Mouse (Mus musculus) spleen, adult 2 months (tissue): ENCODE data around the gene Tnrc18. TPM values are rescaled to one million over a fixed set of nuclear protein-coding genes. Genes with fewer than 3 reads are reported as not detected.

Source experiments
- DNase-seq, 2 experiments: peaks; one replicate each; pipeline versions ENCODE4 v3.0.0 to v3.0.0-alpha.2; 2012 to 2021; ENCODE audit warnings: low spot score in 2 of 2, low read depth in 1 of 2
- H3K27ac ChIP-seq: fragments of 200-500 bp; 2 replicates; pipeline ENCODE4 v1.5.1; 2012; ENCODE audit warnings: low read length, inconsistent platforms; ENCODE audit not compliant: insufficient read depth
- H3K27me3 ChIP-seq: fragments of 200-500 bp; 2 replicates; pipeline ENCODE4 v1.6.1; 2012; ENCODE audit warnings: mild to moderate bottlenecking, moderate library complexity, low read length, inconsistent platforms; ENCODE audit not compliant: control insufficient read depth, insufficient read depth
- H3K36me3 ChIP-seq: fragments of 200-500 bp; 2 replicates; pipeline ENCODE4 v1.6.1; 2012; ENCODE audit warnings: mild to moderate bottlenecking, low read length, inconsistent platforms; ENCODE audit not compliant: control insufficient read depth, insufficient read depth
- H3K4me1 ChIP-seq: fragments of 200-500 bp; 2 replicates; pipeline ENCODE4 v1.6.1; 2011; ENCODE audit warnings: inconsistent platforms; ENCODE audit not compliant: control insufficient read depth, insufficient read depth, insufficient read length
- H3K4me3 ChIP-seq: fragments of 200-500 bp; 2 replicates; pipeline ENCODE4 v1.5.1; 2011; ENCODE audit warnings: mild to moderate bottlenecking, inconsistent platforms; ENCODE audit not compliant: insufficient read depth, insufficient read length; ENCODE audit errors: extremely low read depth
- CTCF ChIP-seq: fragments of 200-500 bp; IDR thresholded peaks from 2 replicates; pipeline ENCODE4 v1.5.1; 2011; ENCODE audit warnings: mild to moderate bottlenecking, inconsistent platforms; ENCODE audit not compliant: insufficient read depth, insufficient read length, insufficient replicate concordance; ENCODE audit errors: extremely low read depth
- POLR2A ChIP-seq: fragments of 200-500 bp; IDR thresholded peaks from 2 replicates; pipeline ENCODE4 v1.6.1; 2011; ENCODE audit warnings: low read depth, low read length, inconsistent platforms
- WGBS: fragments of 180-500 bp; shearing (Covaris S2); methylation state at CpG from one replicate; pipeline ENCODE4 v1.1.7; 2018; 5-methylcytosine and 5-hydroxymethylcytosine counted together
- polyA plus RNA-seq: library from polyadenylated mRNA; depleted of rRNA; stranded (reverse); fragments of >200 nt; gene quantifications from 2 replicates; pipeline ENCODE4 v1.2.3, GENCODE M21; 2012

Tnrc18 gene
- polyA plus RNA-seq, 1 experiment: 37.3 TPM

DNA sequence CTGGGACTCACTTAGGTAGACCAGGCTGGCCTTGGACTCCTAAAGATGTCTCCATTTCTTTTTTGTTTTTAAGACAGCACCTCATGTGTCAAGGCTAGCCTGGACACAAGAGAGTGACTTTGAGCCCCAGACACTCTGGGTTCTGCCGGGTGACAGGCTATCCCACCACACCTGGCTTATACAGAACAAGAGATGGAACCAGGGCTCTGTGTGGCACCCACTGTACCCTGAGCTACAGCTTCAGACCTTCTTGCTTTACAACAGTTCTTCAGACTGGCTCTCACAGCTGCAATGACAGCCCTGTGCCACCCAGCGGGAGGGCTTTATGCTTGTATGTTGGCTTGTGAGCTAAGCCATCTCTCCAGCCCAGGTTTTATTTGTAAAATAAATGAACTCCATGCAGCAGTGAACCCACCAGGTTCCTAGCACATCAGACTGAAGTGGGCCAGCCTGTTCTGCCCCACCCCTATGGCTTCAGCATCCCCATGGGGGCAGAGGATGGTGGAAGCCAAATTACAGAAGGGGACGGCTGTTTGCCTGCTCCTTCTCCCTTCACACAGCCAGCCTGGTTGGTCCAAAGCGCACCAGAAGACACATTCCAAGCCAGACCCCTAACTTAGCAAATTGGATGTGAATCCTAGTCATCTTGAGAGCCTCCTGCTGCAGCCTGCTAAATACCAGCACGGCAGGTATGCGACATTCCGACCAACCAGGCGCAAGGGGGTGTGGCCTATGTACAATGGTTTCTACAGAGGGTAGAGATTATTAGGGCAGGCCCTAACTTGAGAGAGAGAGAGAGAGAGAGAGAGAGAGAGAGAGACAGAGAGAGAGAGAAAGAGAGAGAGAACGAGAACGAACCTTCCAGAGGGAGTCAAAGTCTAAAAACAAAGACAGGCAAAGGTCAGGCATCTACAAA is 48.9 kb downstream of the Tnrc18 start:
- H3K27me3 ChIP-seq: no peaks in the 10 kb centered on the region
- TF ChIP-seq CTCF (no peak), POLR2A (no peak)
- peaks cover 55% of the 10 kb centered on the region for H3K36me3 ChIP-seq
- no peak overlapping the region for H3K4me3 ChIP-seq
- DNase-seq: no peak
- no peak overlapping the region for H3K27ac ChIP-seq
- H3K4me1 ChIP-seq: no peaks in the 10 kb centered on the region
- WGBS: 83% methylated on average over 10 of the region's 10 CpGs

DNA sequence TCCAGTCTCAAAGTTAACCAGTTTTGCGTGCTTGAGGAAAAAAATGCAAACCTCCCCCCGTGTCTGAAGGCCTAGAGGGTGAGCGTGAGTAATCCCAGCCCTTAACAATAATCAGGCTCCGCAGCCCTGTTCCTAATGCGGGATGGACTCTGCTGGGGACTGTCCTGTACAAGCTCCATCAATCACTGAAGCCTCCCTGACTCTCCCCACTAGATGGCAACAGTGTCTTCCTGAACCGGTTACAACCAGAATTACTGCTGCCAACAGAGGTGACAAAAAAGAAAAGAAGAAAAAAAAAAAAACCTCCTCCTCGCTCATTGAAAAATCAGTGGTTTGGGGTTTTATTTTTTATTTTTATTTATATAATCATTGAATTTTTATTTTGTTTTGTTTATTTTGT is 49.5 kb downstream of the Tnrc18 start:
- TF ChIP-seq CTCF (peak; percentile 51; the same call in 1 of the 2 replicates), POLR2A (no peak)
- peaks cover 53% of the 10 kb centered on the region for H3K36me3 ChIP-seq
- H3K4me3 ChIP-seq: no peak overlapping the region
- DNase-seq: peak; percentile 40 to 58
- 49% methylated on average over 7 of the region's 7 CpGs for WGBS
- H3K27me3 ChIP-seq: no peaks in the 10 kb centered on the region
- H3K4me1 ChIP-seq: no peaks in the 10 kb centered on the region
- H3K27ac ChIP-seq: no peak overlapping the region

DNA sequence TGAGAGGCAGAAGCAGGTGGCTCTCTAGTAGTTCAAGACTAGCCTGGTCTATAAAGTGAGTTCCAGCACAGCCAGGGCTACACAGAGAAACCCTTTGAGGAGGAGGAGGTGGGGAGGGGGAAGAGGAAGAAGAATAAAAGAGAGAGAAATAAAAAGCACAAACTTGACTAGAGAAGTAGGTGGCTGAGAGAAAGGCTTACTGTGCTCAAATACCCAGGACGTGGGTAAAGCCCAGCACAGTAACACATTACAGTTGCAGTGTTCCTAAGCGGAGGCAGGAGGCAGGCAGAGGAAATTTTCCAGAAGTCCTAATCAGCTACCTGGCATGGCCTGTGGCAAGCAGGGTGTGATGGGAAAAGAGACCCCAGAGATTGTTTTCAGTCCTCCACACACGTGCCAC is 50.8 kb downstream of the Tnrc18 start:
- H3K4me1 ChIP-seq: no peaks in the 10 kb centered on the region
- no peak overlapping the region for H3K4me3 ChIP-seq
- no peaks in the 10 kb centered on the region for H3K27me3 ChIP-seq
- H3K36me3 ChIP-seq: peaks cover 50% of the 10 kb centered on the region
- 95% methylated on average over 3 of the region's 3 CpGs for WGBS
- TF ChIP-seq CTCF (no peak), POLR2A (no peak)
- H3K27ac ChIP-seq: no peak overlapping the region
- DNase-seq: no peak

DNA sequence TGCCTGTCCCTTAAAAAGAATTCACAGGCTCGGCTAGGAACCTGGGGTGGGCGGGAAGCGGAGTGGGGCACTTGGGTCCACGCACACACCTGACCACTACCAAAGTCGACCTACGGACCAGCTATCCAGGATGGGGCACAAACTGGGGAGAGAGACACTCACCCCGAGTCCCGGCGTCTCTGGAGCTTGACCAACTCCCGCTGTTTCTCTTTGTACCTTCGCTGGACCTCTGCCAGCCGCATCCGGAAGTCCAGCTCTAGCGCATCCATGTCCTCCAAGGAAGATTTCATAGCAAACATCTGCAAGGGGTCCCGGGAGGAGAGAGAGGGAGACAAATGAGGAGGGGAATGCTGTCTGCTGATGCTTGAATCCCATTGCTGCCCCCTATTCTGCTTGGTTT is 52.6 kb downstream of the Tnrc18 start:
- no peaks in the 10 kb centered on the region for H3K4me1 ChIP-seq
- no peak overlapping the region for H3K4me3 ChIP-seq
- no peak for DNase-seq
- peaks cover 43% of the 10 kb centered on the region for H3K36me3 ChIP-seq
- TF ChIP-seq CTCF (no peak), POLR2A (no peak)
- no peak overlapping the region for H3K27ac ChIP-seq
- WGBS: 94% methylated on average over 15 of the region's 15 CpGs
- no peaks in the 10 kb centered on the region for H3K27me3 ChIP-seq

DNA sequence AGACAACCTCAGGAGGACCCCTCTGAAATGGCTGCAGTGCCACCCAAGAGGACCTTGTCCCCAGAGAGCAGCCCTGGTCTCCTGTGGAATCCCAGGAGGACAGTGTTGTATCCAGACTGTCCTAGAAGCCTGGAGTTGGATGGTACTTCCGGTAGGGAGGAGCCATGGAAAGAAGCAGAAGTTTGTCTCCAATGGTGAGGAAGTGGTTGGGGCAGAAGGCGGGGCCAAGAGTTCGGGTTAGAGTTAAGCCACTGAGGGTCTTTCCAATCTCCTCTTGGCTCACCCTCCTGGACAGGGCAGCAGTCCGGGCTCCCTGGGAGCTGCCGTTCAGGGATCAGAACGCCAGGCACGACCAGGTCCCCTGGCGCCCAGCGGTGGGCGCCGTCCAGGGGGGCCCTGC is 53.2 kb downstream of the Tnrc18 start:
- H3K4me3 ChIP-seq: no peak overlapping the region
- no peaks in the 10 kb centered on the region for H3K27me3 ChIP-seq
- 81% methylated on average over 11 of the region's 11 CpGs for WGBS
- H3K27ac ChIP-seq: no peak overlapping the region
- TF ChIP-seq POLR2A (no peak), CTCF (no peak)
- H3K36me3 ChIP-seq: peaks cover 45% of the 10 kb centered on the region
- H3K4me1 ChIP-seq: no peaks in the 10 kb centered on the region
- DNase-seq: no peak

DNA sequence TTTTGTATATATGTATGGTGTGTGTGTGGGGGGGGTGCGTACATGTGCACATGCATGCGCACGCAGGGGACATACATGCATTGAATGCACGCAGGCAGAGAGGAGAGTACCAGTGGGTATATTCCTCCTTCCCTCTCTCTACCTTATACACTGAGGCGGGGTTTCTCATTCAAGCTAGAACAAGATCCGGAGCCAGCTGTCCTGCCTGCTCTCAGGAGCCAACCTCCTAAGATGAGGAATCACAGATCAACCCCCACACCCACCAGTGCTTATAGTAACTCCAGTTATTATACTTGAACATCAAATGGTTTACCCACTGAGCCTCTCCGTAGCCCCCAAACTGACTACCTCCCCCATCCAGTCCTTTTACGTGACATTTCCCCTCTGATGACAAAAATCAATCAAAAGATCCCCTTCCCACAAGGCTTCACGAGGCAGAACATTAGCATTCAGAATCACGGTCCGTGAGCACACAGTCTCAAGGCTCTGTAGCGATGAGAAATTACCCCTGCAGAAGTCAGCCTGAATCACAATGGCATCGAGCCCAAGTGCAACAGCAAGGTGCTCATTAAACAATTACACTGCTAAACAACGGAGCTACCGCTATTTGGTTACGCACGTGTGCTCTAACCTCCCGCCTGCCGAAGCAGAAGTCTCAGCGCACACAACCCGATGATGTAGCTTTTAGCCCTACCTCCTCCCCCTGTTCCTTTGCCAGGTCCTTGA is 55.2 kb downstream of the Tnrc18 start:
- Histone ChIP-seq H3K36me3 (peaks cover 50% of the 10 kb centered on the region), H3K4me3 (no peak overlapping the region)
- 95% methylated on average over 21 of the region's 21 CpGs for WGBS

DNA sequence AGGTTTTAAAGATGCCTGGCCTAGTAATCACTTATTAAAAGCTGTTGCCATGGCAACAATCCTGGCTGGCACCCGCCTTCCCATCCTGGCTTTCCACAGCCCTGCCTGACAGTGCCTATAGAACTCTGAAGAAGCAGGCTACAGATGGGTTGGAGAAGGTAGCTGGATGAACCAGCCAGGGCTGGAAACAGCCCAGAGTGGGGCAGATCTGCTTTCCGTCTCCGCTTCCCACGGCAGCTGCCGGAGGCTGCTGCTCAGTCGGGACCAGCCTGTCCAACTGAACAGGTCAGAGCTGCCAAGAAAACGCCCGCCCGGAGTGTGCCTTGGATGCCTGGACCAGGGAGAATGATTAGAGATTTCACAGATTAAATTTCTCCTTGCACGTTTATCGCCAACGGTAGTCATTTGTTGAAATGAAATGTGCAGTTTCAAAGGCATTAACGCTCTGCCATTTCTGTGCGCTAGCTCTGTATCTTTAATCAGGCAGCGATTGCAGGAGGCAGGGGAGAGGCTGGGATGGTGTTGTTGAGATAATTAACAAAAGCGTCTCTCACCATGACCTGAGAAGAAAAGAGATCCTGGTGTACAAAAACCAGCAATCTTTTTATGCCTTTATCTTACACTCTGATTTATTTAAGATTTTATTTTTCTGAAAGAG is 56.0 kb downstream of the Tnrc18 start:
- DNase-seq: no peak
- Histone ChIP-seq H3K4me3 (no peak overlapping the region), H3K4me1 (no peaks in the 10 kb centered on the region), H3K27me3 (no peaks in the 10 kb centered on the region), H3K36me3 (peaks cover 50% of the 10 kb centered on the region), H3K27ac (no peak overlapping the region)
- WGBS: 93% methylated on average over 16 of the region's 16 CpGs
- TF ChIP-seq POLR2A (no peak), CTCF (no peak)

More for the DNA sequence above, 55.2 kb downstream of the Tnrc18 start:
- no peak overlapping the region for H3K27ac ChIP-seq
- TF ChIP-seq POLR2A (no peak), CTCF (no peak)
- no peak for DNase-seq
- H3K27me3 ChIP-seq: no peaks in the 10 kb centered on the region
- no peaks in the 10 kb centered on the region for H3K4me1 ChIP-seq
